Mouse (Mus musculus) monocyte, adult 5-6 weeks (primary cell): ENCODE results near the gene Ptch1. TPM values are rescaled to one million over a fixed set of nuclear protein-coding genes. Genes with fewer than 3 reads are reported as not detected.

ENCODE experiments used
- ATAC-seq: fragments of 153-309, 156-312 bp; replicated peaks from 2 replicates; pipeline ENCODE4 v1.8.0; 2017; ENCODE audit warnings: mild to moderate bottlenecking; ENCODE audit not compliant: low TSS enrichment, insufficient number of reproducible peaks, severe bottlenecking, poor library complexity, low FRiP score
- total RNA-seq: library from RNA; stranded (forward); fragments of 200-1000, 200-491, 200-594 nt; gene quantifications from 3 replicates; pipeline ENCODE4 v1.2.3, GENCODE M21; 2017

Gene Ptch1
- total RNA-seq, 1 experiment from 2014 or later = 2.8 TPM

DNA sequence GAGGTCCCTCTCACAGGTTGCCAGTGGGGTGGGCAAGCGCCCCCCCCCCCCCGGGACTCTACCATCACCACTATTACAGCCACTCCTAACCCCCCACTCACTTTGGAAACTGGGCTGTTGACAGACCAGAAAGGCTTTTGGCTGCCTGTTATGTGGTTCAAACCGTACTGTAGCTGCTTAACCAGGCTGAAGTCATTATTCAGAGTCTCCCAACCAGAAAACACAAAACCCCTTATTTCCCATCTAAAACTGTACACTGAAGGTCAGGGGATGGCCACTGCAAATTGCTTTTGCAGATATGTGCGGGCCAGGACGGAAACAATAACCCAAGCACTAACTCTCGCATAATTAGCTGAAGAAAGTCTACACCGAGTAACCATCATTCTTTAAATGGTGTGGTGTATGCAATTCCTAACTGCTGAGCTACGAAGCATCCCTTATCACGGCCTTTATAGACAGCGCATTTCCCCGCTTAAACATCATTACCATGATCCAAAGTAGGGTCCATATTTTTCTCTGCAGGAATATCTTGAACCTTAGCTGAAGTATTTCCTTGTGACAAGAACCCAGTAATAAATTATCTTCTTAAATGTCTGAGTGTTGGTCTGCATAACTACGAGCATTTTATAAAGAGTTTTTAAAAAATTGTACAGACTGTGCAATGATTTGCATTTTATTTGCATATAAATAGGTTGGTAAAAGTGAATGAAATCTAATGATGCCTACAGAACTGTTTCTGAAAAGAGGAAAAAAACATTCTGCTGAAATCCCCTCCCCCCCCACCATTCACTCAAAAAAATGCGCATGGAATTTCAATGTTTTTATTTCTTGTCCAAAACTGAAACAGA lies 29.1 kb downstream of the Ptch1 start:
- ATAC-seq = no peak

DNA sequence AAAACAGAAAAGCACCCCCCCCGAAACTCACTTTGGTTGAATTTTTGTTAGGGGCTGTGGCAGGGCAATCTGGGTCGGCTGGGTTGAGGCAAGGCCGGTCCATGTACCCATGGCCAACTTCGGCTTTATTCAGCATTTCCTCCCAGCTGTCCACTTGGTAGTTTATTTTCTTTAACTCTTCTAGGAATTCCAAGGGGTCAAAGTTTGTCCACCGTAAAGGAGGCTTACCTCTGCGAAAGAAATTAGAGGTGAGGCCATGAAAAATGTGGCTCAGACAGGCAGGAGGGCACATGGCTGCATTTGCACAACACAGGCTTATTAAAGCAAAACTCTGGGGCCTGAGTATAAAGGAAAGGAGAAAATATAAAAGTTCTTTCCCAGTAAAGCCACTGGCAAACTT lies 29.9 kb downstream of the Ptch1 start:
- ATAC-seq = no peak

DNA sequence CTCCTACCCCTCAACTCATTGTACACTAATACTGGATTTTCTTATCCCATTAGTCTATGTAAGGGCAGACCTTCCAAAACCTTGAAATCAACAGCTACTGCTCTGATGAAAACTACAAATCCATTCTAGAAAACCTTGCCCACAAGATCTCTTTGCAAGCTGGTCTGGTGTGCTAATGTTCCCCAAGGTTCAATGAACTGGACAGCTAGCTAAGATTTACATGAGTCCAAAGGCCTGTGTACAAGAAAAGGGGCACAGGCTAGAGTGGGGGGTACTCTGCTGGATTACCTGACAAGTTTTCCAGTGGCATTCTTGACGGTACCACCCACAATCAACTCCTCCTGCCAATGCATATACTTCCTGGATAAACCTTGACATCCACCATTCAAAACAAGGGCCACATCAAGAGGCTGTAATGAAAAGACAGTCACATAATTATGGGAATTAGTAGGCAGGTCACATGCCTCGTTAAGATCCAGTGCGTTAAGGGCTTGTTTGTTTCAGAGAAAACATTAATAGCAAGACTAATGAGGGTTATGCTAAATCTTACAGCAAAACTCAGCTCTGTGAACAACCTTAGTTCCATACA lies 30.5 kb downstream of the Ptch1 start:
- ATAC-seq = no peak

DNA sequence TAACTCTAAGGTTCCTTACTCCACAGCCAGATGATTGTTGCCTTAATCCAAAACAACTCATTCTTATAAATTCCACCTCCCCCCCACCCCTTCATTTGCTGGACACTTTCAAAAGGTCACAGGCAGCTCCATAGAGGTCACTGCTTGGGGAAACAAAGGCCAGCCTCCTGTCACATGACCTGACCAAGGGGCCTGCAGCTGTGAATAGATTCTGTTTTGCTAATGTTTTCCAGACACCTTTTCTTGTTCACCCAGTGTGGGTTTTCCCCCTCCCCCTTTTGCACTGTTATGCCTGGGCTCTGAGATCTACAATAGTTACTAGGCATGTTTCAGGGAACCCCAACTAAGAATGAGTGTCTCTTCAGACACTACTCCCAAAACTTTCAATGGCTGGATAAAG lies 31.9 kb downstream of the Ptch1 start:
- ATAC-seq = no peak

DNA sequence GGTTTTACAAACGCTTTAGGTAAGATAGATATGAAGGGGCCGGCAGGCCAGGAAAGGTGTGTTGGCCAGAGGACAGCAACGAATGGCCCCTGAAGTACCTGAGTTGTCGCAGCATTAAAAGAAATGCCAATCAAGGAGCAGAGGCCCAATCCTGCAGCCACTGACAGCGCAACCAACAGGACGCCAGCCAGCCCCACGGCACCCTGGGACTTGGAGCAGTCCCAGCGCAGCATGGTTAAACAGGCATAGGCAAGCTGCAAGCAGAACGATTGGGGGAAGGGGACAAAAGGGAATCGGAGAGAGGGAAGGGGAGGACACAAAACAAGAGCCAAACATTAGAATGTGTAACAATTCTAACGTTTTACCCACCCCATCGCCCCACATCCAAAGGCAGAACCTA lies 32.8 kb downstream of the Ptch1 start:
- no peak for ATAC-seq

DNA sequence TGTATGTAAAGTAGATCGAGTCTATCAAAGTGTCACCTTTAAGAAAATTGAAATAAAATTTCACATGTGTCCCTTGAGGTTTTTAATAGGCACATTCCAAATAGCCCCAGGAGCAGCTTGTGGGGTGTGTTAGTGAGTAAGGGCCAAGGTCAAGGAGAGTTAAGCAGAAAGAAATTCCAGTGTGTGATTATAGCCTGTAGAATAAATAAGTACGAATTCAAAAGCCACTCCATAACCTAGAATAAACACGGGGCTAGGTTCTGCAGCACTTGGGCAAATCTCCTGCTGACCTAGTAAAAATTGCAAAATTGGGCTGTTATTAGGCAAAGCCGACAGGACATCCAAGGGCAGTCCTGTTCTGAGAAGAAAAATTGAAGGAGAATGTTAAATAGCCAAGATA lies 38.4 kb downstream of the Ptch1 start:
- no peak for ATAC-seq

DNA sequence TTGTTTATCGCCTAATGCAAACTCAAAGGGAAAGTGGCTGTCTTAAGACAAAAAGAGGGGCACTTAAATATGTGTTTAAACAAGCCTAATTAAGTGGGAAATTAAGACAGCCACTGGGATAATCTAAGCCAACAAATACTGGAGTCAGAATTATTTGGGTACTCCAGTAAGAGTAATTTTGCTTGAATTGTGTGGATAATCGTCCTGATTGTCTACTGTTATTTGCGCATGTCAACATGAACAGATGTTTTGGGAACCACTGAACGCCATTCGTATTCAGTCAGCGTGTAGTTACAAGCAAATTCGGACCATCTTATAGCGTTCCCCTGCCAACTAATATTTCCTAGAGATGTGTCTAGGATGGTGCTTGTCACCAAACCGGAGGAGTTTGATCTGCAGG lies 42.5 kb downstream of the Ptch1 start:
- no peak for ATAC-seq

DNA sequence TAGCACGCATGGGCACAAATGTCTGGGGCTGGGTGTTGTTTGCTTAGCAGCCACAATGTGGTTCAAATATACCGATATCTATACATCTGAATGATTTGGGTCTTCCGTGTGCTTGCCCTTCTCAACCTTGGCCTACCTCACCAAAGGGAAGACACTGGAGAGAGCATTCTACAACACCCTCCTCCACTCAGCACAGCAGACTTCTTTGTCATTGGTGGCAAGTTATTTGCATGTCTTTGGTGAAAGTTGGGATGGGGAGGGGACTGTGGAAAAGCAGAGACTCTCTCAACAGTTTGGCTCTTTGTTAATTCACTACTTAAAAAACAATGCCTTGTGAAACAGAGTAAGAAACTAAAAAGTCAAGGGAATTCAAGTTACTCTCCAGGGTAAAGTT lies 43.0 kb downstream of the Ptch1 start:
- ATAC-seq = no peak

DNA sequence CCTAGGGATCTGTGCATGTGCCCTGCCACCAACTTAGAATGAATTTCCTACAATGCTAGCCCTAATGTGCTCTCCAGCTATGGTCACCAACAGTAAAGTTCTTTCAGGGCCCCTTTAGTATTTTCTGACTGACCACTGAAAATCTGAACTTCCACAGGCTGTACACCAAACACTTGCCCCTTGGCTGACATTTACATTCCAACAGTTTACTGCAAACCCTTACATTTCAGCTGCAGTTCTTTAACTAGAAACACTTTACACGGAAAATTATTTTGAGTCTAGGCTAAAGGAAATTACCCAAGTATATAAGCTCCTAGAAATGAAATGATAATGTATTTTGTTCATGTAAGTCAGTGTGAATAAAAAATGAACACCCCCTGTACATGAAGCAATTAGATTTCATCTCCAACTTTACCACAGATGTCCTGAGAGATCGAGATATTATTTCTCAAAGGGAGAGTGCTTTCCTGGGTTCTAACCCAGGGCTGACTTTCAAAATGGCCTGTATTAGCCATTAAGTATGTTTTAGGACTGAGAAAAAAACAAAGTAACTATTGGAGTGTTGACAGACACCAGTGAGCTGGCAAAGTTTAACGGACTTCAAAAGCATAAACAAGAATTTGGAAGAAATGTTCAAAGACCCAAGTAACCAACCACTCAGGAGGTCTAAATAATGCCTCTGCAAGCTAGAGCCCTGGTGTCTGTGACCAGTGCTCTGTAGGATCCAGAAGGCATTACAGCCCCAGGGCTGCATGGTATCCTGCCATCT lies 43.6 kb downstream of the Ptch1 start:
- ATAC-seq = no peak

DNA sequence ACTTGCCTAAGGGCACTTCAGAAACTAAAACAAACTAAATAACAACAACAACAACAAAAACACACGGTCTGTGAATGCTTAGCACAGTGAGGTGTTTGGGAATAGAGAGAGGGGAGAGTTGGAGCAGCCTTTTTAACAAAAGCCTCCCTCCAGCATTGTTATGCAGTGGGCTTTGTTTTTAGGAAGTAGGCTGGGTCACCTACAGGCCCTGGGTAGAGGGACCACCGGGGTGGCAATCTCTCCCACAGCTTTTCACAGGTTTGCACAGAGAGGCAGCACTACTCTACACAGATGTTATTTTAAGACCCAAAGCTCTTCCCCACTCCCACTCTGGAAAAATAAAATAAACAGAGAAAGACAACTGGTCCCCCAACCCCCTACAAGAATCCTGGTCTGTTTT lies 44.5 kb downstream of the Ptch1 start:
- no peak for ATAC-seq

DNA sequence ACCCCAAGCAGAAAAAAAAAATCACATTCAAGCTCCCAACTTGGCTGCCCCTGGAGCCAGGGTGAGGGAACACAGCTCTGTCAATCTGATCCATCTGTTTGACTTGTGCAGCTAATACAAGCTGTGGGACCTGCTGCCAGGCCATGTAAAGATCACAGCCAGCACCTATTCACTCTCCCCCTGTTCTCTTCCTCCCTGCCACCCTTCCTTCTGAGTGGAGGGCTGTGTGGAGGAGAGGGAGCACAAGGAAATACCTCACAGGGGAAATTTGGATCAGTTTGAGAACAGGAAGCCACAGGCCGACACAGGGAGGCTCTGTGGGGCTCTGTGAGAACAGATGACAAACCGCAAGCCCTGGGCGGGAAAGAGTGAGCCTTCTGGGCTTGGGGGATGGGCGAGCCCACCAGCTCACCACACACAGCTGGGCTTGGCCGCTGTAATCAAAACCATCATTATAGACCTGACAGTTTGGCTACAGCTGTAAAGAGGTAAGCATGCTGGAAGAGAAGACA lies 45.2 kb downstream of the Ptch1 start:
- peak; percentile 17; the same call in 1 of the 2 replicates for ATAC-seq

DNA sequence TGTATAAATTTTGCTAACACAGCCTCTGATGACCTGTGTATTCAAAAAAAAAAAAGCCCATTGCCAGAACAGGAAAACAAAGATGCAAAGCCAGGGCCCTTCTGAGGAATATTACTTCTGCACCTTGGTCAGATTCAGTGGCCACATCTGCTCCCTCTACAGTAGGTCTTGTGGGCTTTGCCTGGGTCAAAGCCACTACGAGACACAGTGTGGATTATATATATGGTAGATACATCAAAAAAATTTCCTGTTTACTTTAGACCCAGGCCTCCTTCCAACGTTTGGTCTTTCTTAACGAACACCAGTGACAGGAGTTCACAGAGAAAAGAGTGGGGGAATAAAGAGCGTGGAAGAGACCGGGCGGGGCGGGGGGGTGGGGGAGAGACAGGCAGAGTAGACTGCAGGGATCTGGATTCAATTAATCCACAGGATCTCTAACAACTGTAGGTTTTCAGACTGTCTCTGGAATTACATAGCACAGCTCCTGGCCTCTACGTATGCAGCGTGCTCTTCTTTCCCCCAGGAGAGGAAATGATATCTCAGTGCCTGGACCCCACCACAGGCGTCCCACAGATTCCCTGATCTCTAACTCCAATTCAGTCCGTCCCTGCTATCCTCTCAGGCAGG lies 47.7 kb downstream of the Ptch1 start:
- no peak for ATAC-seq

DNA sequence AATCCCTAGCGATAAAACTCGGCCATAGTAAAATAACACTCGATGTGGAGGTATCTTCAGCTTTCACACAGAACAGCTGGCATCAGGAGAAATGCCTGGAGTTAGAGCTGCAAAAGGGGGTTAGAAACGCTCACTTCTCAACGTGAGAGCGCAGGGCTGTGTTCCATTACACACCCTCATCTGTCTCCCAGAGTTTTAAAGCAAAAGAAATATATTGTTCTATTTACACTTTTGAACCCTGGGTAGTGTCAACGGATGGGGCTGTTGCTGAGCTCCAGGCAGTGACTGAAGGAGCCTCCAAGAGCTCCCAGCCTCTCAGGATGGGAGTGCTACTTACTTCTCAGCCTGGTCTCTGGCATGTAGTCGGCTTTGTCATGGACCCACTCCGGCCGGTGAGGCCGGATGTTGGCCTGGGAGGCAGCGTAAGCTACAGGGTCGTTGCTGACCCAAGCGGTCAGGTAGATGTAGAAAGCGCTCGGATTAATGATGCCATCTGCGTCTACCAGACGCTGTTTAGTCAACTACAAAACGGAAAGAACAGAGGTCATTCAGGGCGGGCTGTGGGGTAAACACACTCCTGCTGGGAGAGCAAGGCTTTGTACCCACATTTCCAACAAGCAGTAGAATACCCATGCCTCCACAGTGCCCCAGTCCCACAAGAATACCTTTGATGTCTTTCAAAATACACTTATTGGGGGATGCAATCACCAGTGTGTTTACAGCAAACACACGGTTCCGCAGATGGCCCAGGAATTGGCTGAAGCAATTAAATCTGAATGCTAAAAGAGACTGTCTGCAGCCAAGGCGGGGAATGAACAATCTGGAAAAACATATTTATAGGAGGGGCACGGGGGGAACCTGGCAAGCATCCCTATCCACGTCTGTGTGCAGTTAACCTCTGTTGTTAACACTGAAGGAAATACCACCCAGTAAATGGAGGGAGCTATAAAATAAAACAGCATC lies 48.5 kb downstream of the Ptch1 start:
- no peak for ATAC-seq

DNA sequence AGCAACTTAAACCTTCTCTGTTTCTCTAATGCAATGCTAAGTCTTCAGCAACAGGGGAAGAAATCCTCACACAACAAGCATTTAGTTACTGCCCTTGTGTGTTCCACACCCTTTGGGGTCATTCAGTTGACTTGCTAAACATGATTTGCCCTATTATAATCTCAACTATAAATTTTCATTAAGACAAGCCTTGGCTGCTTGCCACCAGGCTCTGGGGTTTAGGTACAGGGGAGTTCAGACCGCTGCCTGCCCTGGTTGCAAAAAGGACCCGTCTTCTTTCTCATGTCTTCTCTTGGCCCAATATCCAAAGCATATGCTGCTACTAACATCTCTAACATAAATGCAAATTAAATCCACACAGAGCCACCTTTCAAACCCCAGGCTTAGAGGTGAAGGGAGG lies 49.3 kb downstream of the Ptch1 start:
- no peak for ATAC-seq

DNA sequence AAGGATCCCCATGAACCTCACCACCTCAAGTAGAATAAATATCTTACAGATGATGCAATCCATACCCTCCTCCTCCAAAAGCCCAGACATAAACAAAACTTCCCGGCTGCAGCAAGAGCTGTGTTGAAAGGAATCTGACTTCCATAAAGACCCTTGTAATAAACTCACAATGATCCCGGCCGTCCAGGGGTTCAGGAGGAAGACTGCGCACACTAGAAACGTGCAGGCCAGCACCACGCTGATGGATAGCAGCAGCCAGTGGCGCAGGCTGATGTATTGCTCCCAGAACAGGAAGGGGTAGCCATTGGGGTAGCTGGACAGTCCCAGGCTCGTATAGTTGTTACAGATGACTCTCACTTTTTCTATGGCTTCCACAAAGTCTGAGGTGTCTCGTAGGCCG lies 50.6 kb downstream of the Ptch1 start:
- no peak for ATAC-seq

DNA sequence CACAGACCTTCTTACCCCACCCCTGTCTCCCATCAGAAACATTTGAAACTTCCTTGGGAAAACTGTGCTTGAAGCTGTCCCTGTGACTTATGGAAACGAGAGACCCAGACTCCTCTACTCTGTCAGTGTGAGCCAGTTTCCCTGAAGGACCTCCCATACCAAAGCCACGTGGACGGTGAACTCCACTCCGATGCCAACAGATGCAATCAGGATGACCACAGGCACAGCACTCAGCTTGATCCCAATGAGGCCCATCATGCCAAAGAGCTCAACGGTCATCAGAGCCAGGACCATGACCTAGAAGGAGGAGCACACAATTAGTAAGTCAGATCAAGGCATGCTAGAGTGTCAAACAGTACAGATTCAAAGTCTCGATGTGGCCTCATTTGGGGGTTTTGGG lies 53.3 kb downstream of the Ptch1 start:
- ATAC-seq = no peak

DNA sequence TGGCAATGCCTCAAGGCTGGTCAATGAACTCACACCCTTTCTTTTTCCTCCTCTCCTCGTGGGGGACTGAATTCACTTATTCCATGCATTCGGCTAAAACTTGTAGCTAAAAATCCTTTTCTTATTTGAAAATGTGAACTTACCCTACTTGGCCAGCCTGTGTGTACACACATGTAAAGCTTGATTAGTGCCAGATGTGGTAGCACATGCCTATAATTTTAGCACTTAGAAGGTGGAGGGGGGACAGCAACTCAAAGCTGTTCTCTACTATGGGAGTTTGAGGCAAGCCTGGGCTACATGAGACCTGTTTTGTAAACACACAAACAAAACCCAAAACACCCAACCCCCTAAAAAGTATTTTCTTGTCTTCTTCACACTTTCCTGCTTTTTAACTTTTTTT lies 56.9 kb downstream of the Ptch1 start:
- no peak for ATAC-seq

DNA sequence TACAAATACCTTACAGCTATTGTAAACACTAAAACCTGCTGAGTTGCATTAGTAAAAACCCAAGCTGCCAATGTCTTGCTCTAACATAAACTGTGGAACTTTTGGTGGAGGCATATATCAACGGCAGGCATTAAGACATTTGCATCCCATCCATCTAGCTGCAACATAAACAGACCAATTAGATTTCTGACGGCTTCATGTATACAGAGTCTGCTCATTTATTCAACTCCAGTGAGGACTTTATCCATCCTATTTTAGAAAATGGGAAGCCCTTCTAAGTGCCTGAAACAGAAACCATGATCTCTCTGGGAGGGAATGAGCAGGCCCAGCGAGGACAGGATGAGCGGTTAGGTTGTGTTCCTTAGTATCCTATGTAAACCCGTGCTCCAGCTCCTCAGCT lies 57.9 kb downstream of the Ptch1 start:
- ATAC-seq = no peak
